Mouse (Mus musculus) CH12.LX (cell line): ENCODE data around the gene Fam162b. TPM values are rescaled to one million over a fixed set of nuclear protein-coding genes. Genes with fewer than 3 reads are reported as not detected.

Experiments used
- DNase-seq: peaks from one replicate; pipeline ENCODE4 v3.0.0-alpha.2; 2013; ENCODE audit errors: extremely low read depth
- H3K27ac ChIP-seq: 2 replicates; pipeline ENCODE4 v1.5.1; 2012; ENCODE audit warnings: low read depth, mild to moderate bottlenecking, control low read depth, moderate library complexity; ENCODE audit not compliant: insufficient read depth
- H3K27me3 ChIP-seq: replicated peaks from 2 replicates; pipeline ENCODE3; 2012; ENCODE audit warnings: inconsistent platforms
- H3K36me3 ChIP-seq, 2 experiments: replicated peaks in 1 of 2; 2 replicates each; pipeline versions ENCODE3 to v1.6.1; 2012; ENCODE audit warnings: inconsistent platforms in 1 of 2, low read length in 1 of 2, mild to moderate bottlenecking in 1 of 2, mixed read lengths in 1 of 2, moderate library complexity in 1 of 2; ENCODE audit not compliant: control insufficient read depth in 1 of 2, insufficient read depth in 1 of 2
- H3K4me1 ChIP-seq, 2 experiments: 2 replicates each; pipeline ENCODE4 v1.6.1; 2012; ENCODE audit warnings: inconsistent platforms in 1 of 2, moderate library complexity in 1 of 2; ENCODE audit not compliant: insufficient read depth in 2 of 2, control insufficient read depth in 1 of 2
- H3K4me2 ChIP-seq: 2 replicates; pipeline ENCODE4 v1.6.1; 2012; ENCODE audit warnings: low read depth, mild to moderate bottlenecking, control low read depth; ENCODE audit not compliant: poor library complexity, insufficient read depth, severe bottlenecking
- H3K4me3 ChIP-seq, 3 experiments: fragments of 150-350 bp in 1 of 3; sonication (generic) in 1 of 3; replicated peaks in 1 of 3; 2 replicates each; pipeline versions ENCODE3 to v1.5.1; 2011 to 2012; ENCODE audit warnings: low read depth in 2 of 3, low read length in 2 of 3, mild to moderate bottlenecking in 2 of 3, moderate library complexity in 2 of 3, control low read depth in 1 of 3, improper control_type of control experiment in 1 of 3, inconsistent platforms in 1 of 3, mixed read lengths in 1 of 3; ENCODE audit not compliant: poor library complexity in 1 of 3
- H3K79me2 ChIP-seq: replicated peaks from 2 replicates; pipeline ENCODE4 v1.6.1; 2012; ENCODE audit warnings: mild to moderate bottlenecking, moderate library complexity; ENCODE audit not compliant: control insufficient read depth, poor library complexity, insufficient read depth, severe bottlenecking; ENCODE audit errors: extremely low read depth
- H3K9ac ChIP-seq: 2 replicates; pipeline ENCODE4 v1.6.1; 2012; ENCODE audit warnings: low read depth, mild to moderate bottlenecking, control low read depth, moderate library complexity; ENCODE audit not compliant: insufficient read depth
- H3K9me3 ChIP-seq: replicated peaks from 2 replicates; pipeline ENCODE3; 2012; ENCODE audit warnings: low read length, inconsistent platforms, mixed read lengths
- CHD2 ChIP-seq: IDR thresholded peaks from 2 replicates; pipeline ENCODE4 v1.6.1; 2011; ENCODE audit warnings: low read length, improper control_type of control experiment
- E2F4 ChIP-seq: IDR thresholded peaks from 2 replicates; pipeline ENCODE4 v1.6.1; 2011; ENCODE audit warnings: low read depth, low read length, improper control_type of control experiment; ENCODE audit not compliant: insufficient replicate concordance
- MAFK ChIP-seq: IDR thresholded peaks from 2 replicates; pipeline ENCODE4 v1.6.1; 2011; ENCODE audit warnings: low read length, improper control_type of control experiment; ENCODE audit not compliant: insufficient replicate concordance
- MEF2A ChIP-seq: IDR thresholded peaks from 2 replicates; pipeline ENCODE4 v1.6.1; 2014; ENCODE audit warnings: low read depth, mild to moderate bottlenecking, inconsistent platforms, low read length, improper control_type of control experiment, borderline replicate concordance
- USF2 ChIP-seq: conservative IDR thresholded peaks from 2 replicates; pipeline ENCODE4 v1.6.1; 2011; ENCODE audit warnings: low read depth, low read length, improper control_type of control experiment
- dilution Hi-C: fragments of 300-500 bp; cut with MboI; formaldehyde crosslinking; loops from 2 replicates; pipeline ENCODE4 v1.14.3; 2020; ENCODE audit warnings: low sequenced_read_pairs; ENCODE audit not compliant: extremely low pct_unique_long_range_greater_than_20kb, extremely low pct_ligation_motif_present
- in situ Hi-C: fragments of 300-500 bp; cut with MboI; formaldehyde crosslinking; loops from 3 replicates; pipeline ENCODE4 v1.14.3; 2019; ENCODE audit warnings: low sequenced_read_pairs, low pct_ligation_motif_present, low pct_unique_long_range_greater_than_20kb, mixed read lengths
- polyA plus RNA-seq: library from polyadenylated mRNA; unstranded; fragments of >175 nt; gene quantifications from 2 replicates; pipeline ENCODE4 v1.2.1, GENCODE M21; 2012; ENCODE audit warnings: low read depth; ENCODE audit not compliant: insufficient read length
- total RNA-seq, 2 experiments: library from RNA; depleted of rRNA; stranded (reverse); fragments of 300-350 nt in 1 of 2; fragments of >200 nt in 1 of 2; gene quantifications; 2 replicates each; pipeline ENCODE4 v1.2.3; 2012 to 2014

Fam162b gene
- total and polyA plus RNA-seq, 3 experiments = 0.86 TPM; not detected in 2

DNA sequence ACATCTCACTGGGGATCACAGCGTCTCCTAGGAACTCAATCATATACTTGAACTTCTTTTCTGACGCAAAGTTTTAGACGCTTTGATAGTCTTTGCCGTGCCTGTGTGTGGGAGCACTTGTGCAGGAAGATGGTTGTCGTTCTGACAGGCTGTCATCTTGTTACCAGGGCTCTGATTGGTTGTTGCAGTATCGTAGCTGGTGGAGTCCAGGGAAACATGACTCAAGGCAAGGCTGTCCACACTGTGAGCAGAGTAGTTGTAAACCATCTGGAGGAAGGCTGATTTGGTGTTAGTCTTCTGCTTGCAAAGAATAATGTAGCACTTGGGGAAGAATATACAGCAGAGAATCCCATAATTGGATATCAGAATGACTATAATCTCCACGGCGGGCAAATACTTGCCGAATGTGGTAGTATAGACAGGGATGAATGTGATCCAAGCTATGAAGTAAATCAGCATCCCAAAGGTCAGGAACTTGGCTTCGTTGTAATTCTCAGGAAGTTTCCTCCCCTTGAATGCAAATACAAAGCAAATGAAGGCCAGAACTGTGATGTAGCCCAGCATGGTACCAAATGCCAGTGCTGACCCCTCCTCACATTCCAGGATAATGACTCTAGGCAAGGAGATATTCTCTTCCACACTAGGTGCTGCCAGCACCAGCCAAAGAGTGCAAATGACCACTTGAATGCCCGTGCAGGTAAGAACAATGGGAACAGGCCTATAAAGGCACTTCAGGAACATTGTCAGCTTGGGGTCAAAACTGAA, 24.7 kb upstream of the Fam162b start:
- dilution Hi-C loops = no loop called here

DNA sequence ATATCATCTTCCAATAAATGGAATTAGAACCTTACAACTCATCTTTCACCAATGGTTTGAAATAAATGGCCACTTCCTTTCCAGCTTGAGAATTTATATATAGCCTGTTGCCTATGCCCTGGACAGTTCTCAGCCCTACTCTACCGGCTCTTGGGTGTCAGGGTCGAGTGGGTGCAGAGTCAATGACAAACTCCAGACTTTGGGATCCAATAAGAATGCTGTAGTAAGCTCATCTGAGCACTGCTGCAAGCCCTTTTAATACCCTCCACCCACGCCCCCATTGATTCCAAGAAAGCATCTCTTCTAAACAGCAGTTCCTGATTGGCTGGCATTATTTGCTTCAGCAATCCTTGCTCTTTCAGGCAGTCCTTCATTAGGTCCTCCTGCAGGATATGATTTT, 23.1 kb upstream of the Fam162b start:
- Histone ChIP-seq H3K4me3 (no peak overlapping the region), H3K27me3 (no peaks in the 10 kb centered on the region), H3K79me2 (no peaks in the 10 kb centered on the region), H3K9me3 (no peaks in the 10 kb centered on the region), H3K9ac (no peak overlapping the region), H3K4me2 (no peak overlapping the region), H3K27ac (no peak overlapping the region), H3K4me1 (no peaks in the 10 kb centered on the region), H3K36me3 (no peaks in the 10 kb centered on the region)
- dilution Hi-C loops = no loop called here
- TF ChIP-seq E2F4 = no peak
- in situ Hi-C loops = no loop called here
- no peak for DNase-seq

More for the DNA sequence above, 24.7 kb upstream of the Fam162b start:
- DNase-seq = no peak
- Histone ChIP-seq H3K9me3 (no peaks in the 10 kb centered on the region), H3K36me3 (no peaks in the 10 kb centered on the region), H3K9ac (no peak overlapping the region), H3K27ac (no peak overlapping the region), H3K4me3 (no peak overlapping the region), H3K79me2 (no peaks in the 10 kb centered on the region), H3K27me3 (no peaks in the 10 kb centered on the region), H3K4me1 (no peaks in the 10 kb centered on the region), H3K4me2 (no peak overlapping the region)
- in situ Hi-C loops = no loop called here
- TF ChIP-seq MAFK (no peak), USF2 (no peak), MEF2A (no peak)

DNA sequence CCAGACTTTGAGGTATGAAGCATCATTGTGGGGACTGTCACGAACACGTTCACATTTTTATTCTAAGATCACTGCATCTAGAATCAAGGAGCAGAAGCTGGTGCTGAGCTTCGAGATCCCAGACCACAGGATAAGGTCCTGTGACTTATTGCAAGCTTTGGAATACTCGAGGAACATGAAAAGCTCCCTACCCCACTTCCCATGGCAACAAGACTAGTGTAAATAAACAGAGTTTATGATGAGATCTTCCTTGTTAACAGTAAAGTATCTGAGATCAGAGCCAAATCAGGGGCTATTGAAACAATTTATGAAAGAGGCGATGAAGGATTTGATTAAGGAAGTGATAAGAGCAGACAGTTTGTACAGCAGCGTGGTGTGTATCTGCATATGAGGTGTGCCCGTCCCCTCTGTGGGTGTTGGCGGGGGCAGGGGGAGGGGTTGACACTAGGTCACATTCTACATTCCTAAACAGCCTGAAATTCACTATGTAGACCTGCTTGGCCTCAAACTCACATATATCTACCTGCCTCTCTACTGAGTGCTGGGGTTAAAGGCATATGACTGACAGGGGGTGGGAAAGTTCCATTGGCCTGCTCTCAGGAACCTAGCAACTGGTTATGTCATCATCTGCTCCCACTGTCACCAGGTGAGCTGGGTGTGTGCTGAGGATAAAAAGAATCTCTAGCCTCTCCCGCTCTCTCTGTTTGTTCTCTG, 21.8 kb upstream of the Fam162b start:
- H3K9me3 ChIP-seq = no peaks in the 10 kb centered on the region
- no peaks in the 10 kb centered on the region for H3K4me1 ChIP-seq
- no peaks in the 10 kb centered on the region for H3K36me3 ChIP-seq
- no peaks in the 10 kb centered on the region for H3K79me2 ChIP-seq
- no peak for DNase-seq
- dilution Hi-C loops (no loop called here), in situ Hi-C loops (no loop called here)
- H3K4me3 ChIP-seq = no peak overlapping the region
- H3K27ac ChIP-seq = no peak overlapping the region
- H3K4me2 ChIP-seq = no peak overlapping the region
- H3K27me3 ChIP-seq = no peaks in the 10 kb centered on the region
- no peak for TF ChIP-seq CHD2
- no peak overlapping the region for H3K9ac ChIP-seq
